Mouse (Mus musculus) midbrain, embryonic 14.5 days (tissue): Measurements from ENCODE around the gene Foxg1. TPM values are rescaled to one million over a fixed set of nuclear protein-coding genes. Genes with fewer than 3 reads are reported as not detected.
A peak's percentile ranks its signal among the peaks of the same experiment; 100 is the strongest.

Experiments
- ATAC-seq: fragments of 200-750 bp; cut with Nextera tagmentation; 2 replicates; pipeline ENCODE4 v1.8.0; 2017; ENCODE audit warnings: moderate number of reproducible peaks, moderate library complexity; ENCODE audit not compliant: low FRiP score, low TSS enrichment
- DNase-seq: peaks from one replicate; pipeline ENCODE4 v3.0.0-alpha.2; 2015
- H3K27ac ChIP-seq: fragments of 300-500 bp; sonication (generic); replicated peaks from 2 replicates; pipeline ENCODE4 v1.5.1; 2014; ENCODE audit warnings: mild to moderate bottlenecking, low read depth, low read length, moderate library complexity
- H3K27me3 ChIP-seq: fragments of 300-500 bp; sonication (generic); 2 replicates; pipeline ENCODE4 v1.6.1; 2014; ENCODE audit warnings: low read length, control low read depth, mixed read lengths; ENCODE audit not compliant: control insufficient read depth, insufficient read depth
- H3K36me3 ChIP-seq: fragments of 300-500 bp; sonication (generic); 2 replicates; pipeline ENCODE4 v1.6.1; 2014; ENCODE audit warnings: low read length, control low read depth; ENCODE audit not compliant: control insufficient read depth, insufficient read depth
- H3K4me1 ChIP-seq: fragments of 300-500 bp; sonication (generic); 2 replicates; pipeline ENCODE4 v1.6.1; 2014; ENCODE audit warnings: mild to moderate bottlenecking, antibody characterized with exemption, low read length, control low read depth; ENCODE audit not compliant: control insufficient read depth, insufficient read depth
- H3K4me2 ChIP-seq: fragments of 300-500 bp; sonication (generic); 2 replicates; pipeline ENCODE4 v1.6.1; 2014; ENCODE audit warnings: mild to moderate bottlenecking, low read length, moderate library complexity
- H3K4me3 ChIP-seq: fragments of 300-500 bp; sonication (generic); replicated peaks from 2 replicates; pipeline ENCODE4 v1.5.1; 2014; ENCODE audit warnings: low read depth, low read length
- H3K9ac ChIP-seq: fragments of 300-500 bp; sonication (generic); replicated peaks from 2 replicates; pipeline ENCODE4 v1.6.1; 2014; ENCODE audit warnings: mild to moderate bottlenecking, low read length, moderate library complexity
- H3K9me3 ChIP-seq: fragments of 300-500 bp; sonication (generic); 2 replicates; pipeline ENCODE4 v1.6.1; 2016; ENCODE audit warnings: low read length, control low read depth, mixed read lengths; ENCODE audit not compliant: control insufficient read depth
- WGBS: fragments of 180-500 bp; shearing (Covaris S2); extraction: QIAGEN DNeasy Blood & Tissue Kit; methylation state at CpG from one replicate; pipeline ENCODE4 v1.1.7; 2014; 5-methylcytosine and 5-hydroxymethylcytosine counted together
- polyA plus RNA-seq: library from polyadenylated mRNA; unstranded; fragments of >200 nt; fragmentation: Nextera tagmentation; extraction: Ambion mirVana; gene quantifications from 2 replicates; pipeline ENCODE4 v1.2.1, GENCODE M21; 2014

Gene Foxg1
- polyA plus RNA-seq = 0.16 and 0.28 TPM in 2 replicates

- H3K36me3 ChIP-seq = no peaks in the 10 kb centered on the region
- H3K27ac ChIP-seq = no peak within 1 kb of the TSS
- peak within 1 kb of the TSS; percentile 44 for H3K4me2 ChIP-seq
- H3K9ac ChIP-seq = no peak within 1 kb of the TSS
- peak; percentile 12; the same call in 1 of the 2 replicates for ATAC-seq
- peak; percentile 61 for DNase-seq
- H3K9me3 ChIP-seq = no peaks in the 10 kb centered on the region
- WGBS = under 1% methylated on average over 53 of the region's 61 CpGs
- no peaks in the 10 kb centered on the region for H3K4me1 ChIP-seq
- peak within 1 kb of the TSS; percentile 25 for H3K4me3 ChIP-seq
- peaks cover 75% of the 10 kb centered on the region for H3K27me3 ChIP-seq
Measured at GRCm38 (mm10) chr12:49382565-49383520, at the start of gene Foxg1. Gene Foxg1 (plus strand): TSS chr12:49382660.

- Histone ChIP-seq H3K9ac (no peak overlapping the region), H3K27ac (no peak overlapping the region), H3K9me3 (no peaks in the 10 kb centered on the region), H3K4me1 (no peaks in the 10 kb centered on the region), H3K4me3 (no peak overlapping the region), H3K36me3 (no peaks in the 10 kb centered on the region), H3K27me3 (no peaks in the 10 kb centered on the region), H3K4me2 (no peak overlapping the region)
- DNase-seq (no peak), ATAC-seq (no peak)
- 94% methylated on average over 10 of the region's 10 CpGs for WGBS
Measured at GRCm38 (mm10) chr12:49349697-49350096, 32.8 kb upstream of the Foxg1 start.

GRCm38 (mm10) chr12:49368931-49369330 lies 13.5 kb upstream of the Foxg1 start:
- Histone ChIP-seq H3K4me2 (no peak overlapping the region), H3K27me3 (peaks cover 38% of the 10 kb centered on the region), H3K36me3 (no peaks in the 10 kb centered on the region), H3K9ac (no peak overlapping the region), H3K27ac (no peak overlapping the region), H3K4me3 (no peak overlapping the region), H3K4me1 (no peaks in the 10 kb centered on the region), H3K9me3 (no peaks in the 10 kb centered on the region)
- ATAC-seq (no peak), DNase-seq (peak; percentile 71)
- WGBS = 52% methylated on average over 1 of the region's 1 CpGs

GRCm38 (mm10) chr12:49372170-49372569 lies 10.3 kb upstream of the Foxg1 start:
- no peak for ATAC-seq
- Histone ChIP-seq H3K4me3 (no peak overlapping the region), H3K27ac (no peak overlapping the region), H3K4me1 (no peaks in the 10 kb centered on the region), H3K9ac (no peak overlapping the region), H3K27me3 (peaks cover 70% of the 10 kb centered on the region), H3K4me2 (no peak overlapping the region), H3K9me3 (no peaks in the 10 kb centered on the region), H3K36me3 (no peaks in the 10 kb centered on the region)
- peak; percentile 88 for DNase-seq

- Histone ChIP-seq H3K9me3 (no peaks in the 10 kb centered on the region), H3K27ac (no peak overlapping the region), H3K4me2 (no peak overlapping the region), H3K27me3 (peaks cover 80% of the 10 kb centered on the region), H3K4me3 (no peak overlapping the region), H3K36me3 (no peaks in the 10 kb centered on the region), H3K9ac (no peak overlapping the region), H3K4me1 (no peaks in the 10 kb centered on the region)
- WGBS = 5% methylated on average over 5 of the region's 5 CpGs
- ATAC-seq (no peak), DNase-seq (peak; percentile 4)
Measured at GRCm38 (mm10) chr12:49373176-49373575, 9.3 kb upstream of the Foxg1 start.

- peak; percentile 48 for DNase-seq
- ATAC-seq = 0 out of 2 replicates have a peak, but pooled peaks have one; percentile 9
- Histone ChIP-seq H3K4me2 (peak overlapping the region; percentile 30), H3K4me1 (no peaks in the 10 kb centered on the region), H3K27me3 (peaks cover 88% of the 10 kb centered on the region), H3K27ac (no peak overlapping the region), H3K9me3 (no peaks in the 10 kb centered on the region), H3K9ac (no peak overlapping the region), H3K36me3 (no peaks in the 10 kb centered on the region), H3K4me3 (no peak overlapping the region; the same call in 1 of the 2 replicates)
- 2% methylated on average over 24 of the region's 24 CpGs for WGBS
Measured at GRCm38 (mm10) chr12:49373821-49374605, 8.4 kb upstream of the Foxg1 start.

- Histone ChIP-seq H3K9ac (no peak overlapping the region), H3K4me2 (peak overlapping the region; percentile 30), H3K27ac (no peak overlapping the region), H3K27me3 (peaks cover 92% of the 10 kb centered on the region), H3K4me3 (no peak overlapping the region; the same call in 1 of the 2 replicates), H3K9me3 (no peaks in the 10 kb centered on the region), H3K36me3 (no peaks in the 10 kb centered on the region), H3K4me1 (no peaks in the 10 kb centered on the region)
- ATAC-seq = peak; percentile 28; the same call in 1 of the 2 replicates
- under 1% methylated on average over 14 of the region's 14 CpGs for whole genome bisulfite sequencing
- DNase-seq = peak; percentile 79
Measured at GRCm38 (mm10) chr12:49374606-49374995, 7.9 kb upstream of the Foxg1 start.

GRCm38 (mm10) chr12:49375427-49376317 lies 6.8 kb upstream of the Foxg1 start:
- no peaks in the 10 kb centered on the region for H3K36me3 ChIP-seq
- H3K9me3 ChIP-seq = no peaks in the 10 kb centered on the region
- H3K4me3 ChIP-seq = no peak overlapping the region
- no peak overlapping the region for H3K9ac ChIP-seq
- H3K27me3 ChIP-seq = peaks cover 94% of the 10 kb centered on the region
- peak; percentile 23 for DNase-seq
- no peak overlapping the region for H3K27ac ChIP-seq
- no peak for ATAC-seq
- H3K4me2 ChIP-seq = no peak overlapping the region
- no peaks in the 10 kb centered on the region for H3K4me1 ChIP-seq
- WGBS = 3% methylated on average over 15 of the region's 15 CpGs
